Mouse (Mus musculus) cerebral cortex, adult 2 months (tissue): ENCODE results near the gene Samd15.

Source experiments
- WGBS: fragments of 180-500 bp; shearing (Covaris S2); methylation state at CpG from one replicate; pipeline ENCODE4 v1.1.7; 2018; 5-methylcytosine and 5-hydroxymethylcytosine counted together

Gene Samd15

DNA sequence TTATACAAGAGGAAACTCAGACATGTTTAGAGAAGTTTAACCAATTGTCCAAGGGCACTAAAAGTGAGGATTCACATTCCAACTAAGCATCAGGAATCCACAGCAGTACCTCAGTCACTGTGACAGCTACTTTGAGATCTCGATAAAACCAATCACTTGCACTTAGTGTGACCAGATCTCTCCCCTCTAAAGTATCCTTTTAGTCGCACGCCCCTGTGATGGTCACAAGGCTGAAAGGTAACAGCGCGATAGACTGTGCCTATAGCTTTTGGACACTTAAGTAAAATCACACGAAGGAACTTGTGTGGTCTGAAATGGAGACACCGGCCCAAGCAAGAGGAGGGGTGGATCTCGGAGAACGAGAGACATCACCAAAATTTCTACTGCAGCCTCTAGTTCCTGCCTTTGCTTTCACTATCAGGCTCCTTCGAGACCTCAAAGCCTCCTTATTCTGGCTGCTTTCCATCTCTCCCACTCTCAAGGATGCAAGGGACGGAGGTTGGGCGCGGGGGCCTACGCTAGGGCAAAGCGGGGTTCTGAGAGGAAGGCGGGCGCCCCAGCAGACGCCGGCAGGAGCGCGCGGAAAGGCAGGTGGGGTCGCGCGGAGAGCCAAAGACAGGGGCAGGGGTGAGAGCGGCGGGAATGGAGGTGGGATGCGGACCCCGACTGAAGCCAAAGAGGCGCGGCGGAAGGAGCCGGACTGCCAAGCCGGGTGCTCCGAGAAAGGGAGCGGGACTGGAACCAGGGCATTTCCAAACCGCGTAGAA lies at the start of gene Samd15:
Gene Samd15 (plus strand): TSS at position 518 of the 767 bp plus-strand sequence.
- WGBS = under 1% methylated on average over 38 of the region's 38 CpGs

GRCm38 (mm10) chr12:87154448-87154847 lies 45.1 kb upstream of the Samd15 start:
- WGBS = 70% methylated on average over 4 of the region's 4 CpGs

DNA sequence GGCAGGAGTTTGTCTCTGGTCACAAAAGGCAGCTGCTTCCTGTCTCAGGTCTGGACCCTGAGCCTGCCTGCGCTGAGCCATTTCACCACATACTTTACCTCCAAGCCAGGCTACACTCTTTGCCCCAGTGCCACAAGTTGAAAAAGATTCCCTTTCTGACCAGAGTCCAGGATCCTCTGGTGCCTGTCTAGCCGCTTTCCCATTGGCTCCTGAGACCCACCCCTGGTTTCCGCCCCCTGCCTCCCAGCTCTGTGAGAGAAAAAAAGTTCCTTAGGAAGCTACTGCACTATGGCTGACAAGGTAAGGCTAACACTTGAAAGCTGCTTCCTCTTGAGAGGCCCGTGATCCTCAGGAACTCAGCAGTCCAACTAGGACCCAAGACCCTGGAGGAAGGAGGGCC lies 42.2 kb upstream of the Samd15 start:
- 76% methylated on average over 4 of the region's 4 CpGs for WGBS

- WGBS = 79% methylated on average over 7 of the region's 7 CpGs
Measured at GRCm38 (mm10) chr12:87158099-87158498, 41.4 kb upstream of the Samd15 start.

DNA sequence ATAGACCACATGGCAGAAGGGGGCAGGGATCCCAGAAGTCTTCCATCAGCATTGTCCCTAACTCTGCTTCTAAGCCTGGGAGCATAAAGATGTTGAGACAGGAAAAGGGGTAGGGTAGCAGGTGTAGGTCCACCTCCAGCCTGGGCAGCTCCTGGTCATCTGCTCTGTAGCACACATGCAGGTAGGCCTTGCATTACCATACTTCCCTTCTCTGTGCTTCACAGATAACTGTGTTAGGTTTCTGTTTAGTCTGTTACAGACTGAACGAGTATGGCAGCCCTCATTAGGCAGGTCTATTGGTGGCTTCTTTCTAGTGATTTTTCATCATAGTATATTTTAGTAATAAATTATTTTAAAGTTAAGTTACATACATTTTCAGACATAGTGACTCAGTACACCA lies 39.2 kb upstream of the Samd15 start:
- 85% methylated on average over 1 of the region's 1 CpGs for WGBS

GRCm38 (mm10) chr12:87160815-87161214 lies 38.7 kb upstream of the Samd15 start:
- 95% methylated on average over 5 of the region's 5 CpGs for WGBS

- WGBS = 58% methylated on average over 4 of the region's 4 CpGs
Measured at GRCm38 (mm10) chr12:87175194-87175946, 24.2 kb upstream of the Samd15 start.

- 94% methylated on average over 4 of the region's 4 CpGs for WGBS
Measured at GRCm38 (mm10) chr12:87177631-87178030, 21.9 kb upstream of the Samd15 start.

DNA sequence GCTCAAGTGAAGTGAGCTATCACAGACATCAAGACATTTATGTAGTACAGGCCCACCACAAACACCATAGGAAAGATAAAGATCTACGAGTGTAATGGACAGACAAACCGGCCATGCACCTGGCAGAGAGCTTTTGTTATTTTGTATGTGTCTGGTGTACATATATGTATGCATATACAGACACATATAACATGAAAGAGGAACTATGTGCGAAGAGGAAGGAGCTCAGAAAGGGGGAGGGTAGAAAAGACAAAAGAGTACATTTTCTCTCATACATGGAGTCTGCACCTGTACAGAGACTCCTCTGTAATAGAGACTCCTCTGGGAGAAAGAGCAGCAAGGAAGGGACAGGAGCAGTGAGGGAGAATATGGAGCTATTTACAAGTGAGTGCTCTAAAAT lies 6.5 kb upstream of the Samd15 start:
- 95% methylated on average over 3 of the region's 3 CpGs for WGBS

- 87% methylated on average over 1 of the region's 1 CpGs for WGBS
Measured at GRCm38 (mm10) chr12:87195069-87195468, 4.5 kb upstream of the Samd15 start.

GRCm38 (mm10) chr12:87198792-87199191 lies 731 bp upstream of the Samd15 start:
- 33% methylated on average over 6 of the region's 6 CpGs for WGBS

GRCm38 (mm10) chr12:87199973-87200586 lies 557 bp downstream of the Samd15 start, which contains the start of gene Tmed8:
Gene Tmed8, minus strand, starts transcription at chr12:87200454.
- WGBS = under 1% methylated on average over 70 of the region's 70 CpGs

DNA sequence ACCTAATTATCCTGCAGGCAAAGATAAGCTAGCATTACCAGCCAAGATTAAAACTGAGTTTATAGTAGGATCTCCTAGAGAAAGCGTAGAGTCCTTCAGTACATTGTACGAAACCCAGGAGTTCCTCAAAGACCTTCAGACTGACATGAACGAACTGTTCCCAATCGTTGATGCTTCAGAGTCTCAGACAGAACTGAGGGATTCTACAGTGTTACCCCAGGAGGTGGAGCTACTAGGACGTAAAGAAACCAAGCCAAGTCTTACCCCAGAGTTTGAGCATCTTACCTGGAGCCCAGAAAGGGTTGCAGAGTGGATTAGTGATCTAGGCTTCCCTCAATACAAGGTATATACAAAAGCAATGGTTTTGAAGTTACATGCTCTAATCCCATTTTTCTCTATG lies 2.2 kb downstream of the Samd15 start:
- WGBS = 73% methylated on average over 5 of the region's 5 CpGs

DNA sequence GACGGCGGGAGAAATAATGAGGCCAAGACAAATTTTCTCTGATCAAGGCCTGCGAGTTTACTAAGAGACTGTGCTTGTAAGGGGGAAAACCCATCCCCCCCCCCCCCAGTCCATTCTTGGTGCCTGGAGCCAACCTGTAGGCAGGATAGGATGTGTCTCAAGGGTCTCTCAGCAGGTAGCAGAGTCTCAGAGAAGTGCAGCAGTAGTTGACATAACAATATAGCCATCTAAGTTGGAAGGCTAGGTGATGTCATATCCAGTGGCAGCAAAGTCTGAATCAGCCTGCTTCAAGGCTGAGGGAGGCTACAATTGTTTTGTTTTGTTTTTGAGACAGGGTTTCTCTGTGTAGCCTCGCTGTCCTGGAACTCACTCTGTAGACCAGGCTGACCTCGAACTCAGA lies 6.3 kb downstream of the Samd15 start:
- 89% methylated on average over 5 of the region's 5 CpGs for WGBS

GRCm38 (mm10) chr12:87212844-87213606 lies 13.5 kb downstream of the Samd15 start:
- WGBS = 77% methylated on average over 2 of the region's 2 CpGs

GRCm38 (mm10) chr12:87216053-87216452 lies 16.5 kb downstream of the Samd15 start:
- WGBS = 40% methylated on average over 2 of the region's 2 CpGs

- WGBS = 72% methylated on average over 7 of the region's 7 CpGs
Measured at GRCm38 (mm10) chr12:87219362-87219761, 19.8 kb downstream of the Samd15 start.

GRCm38 (mm10) chr12:87224950-87225349 lies 25.4 kb downstream of the Samd15 start:
- 76% methylated on average over 10 of the region's 10 CpGs for WGBS

DNA sequence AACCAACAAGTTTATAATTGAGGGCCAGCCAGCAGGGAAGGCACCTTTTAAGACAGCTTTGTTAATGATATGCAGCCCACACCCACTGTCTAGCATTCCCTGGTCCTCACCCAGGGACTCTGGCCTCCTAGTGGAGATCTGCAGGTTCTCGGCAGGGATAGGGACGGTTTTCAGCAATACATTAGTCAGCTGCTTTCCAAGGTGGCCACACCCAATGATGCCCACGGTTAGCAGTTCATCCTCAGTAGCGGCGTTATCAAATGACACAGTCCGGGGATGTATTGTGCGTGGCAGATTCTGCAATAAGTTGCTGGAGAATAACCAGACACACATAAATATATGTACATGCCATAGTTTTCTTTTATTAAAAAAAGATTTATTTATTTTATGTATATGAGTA lies 27.3 kb downstream of the Samd15 start:
- WGBS = 83% methylated on average over 7 of the region's 7 CpGs

DNA sequence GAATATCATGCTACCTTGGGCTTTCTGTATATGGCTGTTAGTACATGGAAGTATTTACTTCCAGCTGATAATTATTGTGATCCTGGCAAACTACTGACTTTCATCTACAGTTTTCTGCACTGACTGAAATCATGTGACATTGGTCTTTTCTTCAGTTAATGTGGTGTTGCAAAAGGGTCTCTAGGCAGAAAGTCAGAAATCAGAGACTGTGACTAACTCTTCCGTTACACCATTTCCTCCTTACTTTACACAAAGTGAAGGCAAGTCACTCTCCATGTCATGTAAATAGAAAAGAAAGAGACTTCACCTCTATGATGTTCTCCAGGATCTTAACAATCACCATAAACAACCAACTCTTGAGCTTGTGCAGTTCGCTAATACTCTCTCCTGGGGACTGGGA lies 30.1 kb downstream of the Samd15 start:
- 97% methylated on average over 2 of the region's 2 CpGs for WGBS

DNA sequence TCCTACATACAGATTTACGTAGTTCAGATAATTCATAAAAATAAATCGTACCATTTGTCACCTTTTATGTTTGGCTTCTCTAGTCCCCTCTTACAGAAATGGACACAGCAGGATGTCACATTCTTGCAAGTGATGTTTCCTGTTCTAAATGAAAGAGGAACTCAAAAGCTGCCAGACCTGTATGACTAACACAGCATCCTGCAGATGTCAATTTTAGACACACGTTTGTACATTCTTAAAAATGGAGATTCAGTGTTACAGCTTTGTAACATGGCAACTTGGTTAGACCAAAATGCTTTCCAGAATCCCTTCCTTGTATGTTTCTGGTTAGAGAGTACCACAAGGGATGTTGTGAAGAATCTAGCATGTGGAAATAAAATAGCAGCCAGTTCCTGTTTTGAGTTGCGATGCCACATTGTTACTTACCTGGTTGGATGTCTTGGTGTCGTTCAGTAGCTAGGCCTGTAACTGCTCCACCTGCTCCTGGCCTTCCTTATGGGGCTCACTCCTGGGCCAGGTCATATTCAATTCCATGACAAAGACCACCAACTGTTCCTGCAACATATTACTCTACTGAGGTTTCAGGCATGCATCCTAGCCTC lies 37.5 kb downstream of the Samd15 start:
- WGBS = 54% methylated on average over 5 of the region's 5 CpGs
